Mouse (Mus musculus) stomach, embryonic 14.5 days (tissue): ENCODE data around the gene Fap. TPM values are rescaled to one million over a fixed set of nuclear protein-coding genes. Genes with fewer than 3 reads are reported as not detected.

ENCODE experiments used
- ATAC-seq: fragments of 200-750 bp; cut with Nextera tagmentation; 2 replicates; pipeline ENCODE4 v1.8.0; 2017; ENCODE audit warnings: low read depth, moderate TSS enrichment; ENCODE audit not compliant: insufficient number of reproducible peaks, insufficient read depth, low FRiP score
- H3K27ac ChIP-seq: fragments of 300-500 bp; sonication (generic); 2 replicates; pipeline ENCODE4 v1.5.1; 2014; ENCODE audit warnings: mild to moderate bottlenecking, low read length, moderate library complexity, mixed read lengths
- H3K27me3 ChIP-seq: fragments of 300-500 bp; sonication (generic); 2 replicates; pipeline ENCODE4 v1.6.1; 2014; ENCODE audit warnings: low read length, control low read depth, mixed read lengths; ENCODE audit not compliant: control insufficient read depth, insufficient read depth
- H3K36me3 ChIP-seq: fragments of 300-500 bp; sonication (generic); 2 replicates; pipeline ENCODE4 v1.6.1; 2014; ENCODE audit warnings: mild to moderate bottlenecking, control low read depth, low read length, moderate library complexity, mixed read lengths; ENCODE audit not compliant: control insufficient read depth, insufficient read depth
- H3K4me1 ChIP-seq: fragments of 300-500 bp; sonication (generic); 2 replicates; pipeline ENCODE4 v1.6.1; 2014; ENCODE audit warnings: low read length, control low read depth, mixed read lengths; ENCODE audit not compliant: control insufficient read depth, insufficient read depth
- H3K4me2 ChIP-seq: fragments of 300-500 bp; sonication (generic); replicated peaks from 2 replicates; pipeline ENCODE4 v1.6.1; 2014; ENCODE audit warnings: low read depth, low read length, control low read depth
- H3K4me3 ChIP-seq: fragments of 300-500 bp; sonication (generic); 2 replicates; pipeline ENCODE4 v1.5.1; 2014; ENCODE audit warnings: low read depth, low read length, control low read depth
- H3K9ac ChIP-seq: fragments of 300-500 bp; sonication (generic); replicated peaks from 2 replicates; pipeline ENCODE4 v1.6.1; 2014; ENCODE audit warnings: low read depth, mild to moderate bottlenecking, control low read depth, low read length, moderate library complexity, mixed read lengths
- H3K9me3 ChIP-seq: fragments of 300-500 bp; sonication (generic); 2 replicates; pipeline ENCODE4 v1.6.1; 2016; ENCODE audit warnings: low read depth, low read length, control low read depth; ENCODE audit not compliant: control insufficient read depth
- WGBS: fragments of 180-500 bp; shearing (Covaris S2); extraction: QIAGEN DNeasy Blood & Tissue Kit; methylation state at CpG from one replicate; pipeline ENCODE4 v1.1.7; 2014; 5-methylcytosine and 5-hydroxymethylcytosine counted together
- polyA plus RNA-seq: library from polyadenylated mRNA; unstranded; fragments of >200 nt; fragmentation: Nextera tagmentation; extraction: Ambion mirVana; gene quantifications from 2 replicates; pipeline ENCODE4 v1.2.1, GENCODE M21; 2014

Fap gene
- 21.8 and 25.8 TPM in 2 replicates for polyA plus RNA-seq

DNA sequence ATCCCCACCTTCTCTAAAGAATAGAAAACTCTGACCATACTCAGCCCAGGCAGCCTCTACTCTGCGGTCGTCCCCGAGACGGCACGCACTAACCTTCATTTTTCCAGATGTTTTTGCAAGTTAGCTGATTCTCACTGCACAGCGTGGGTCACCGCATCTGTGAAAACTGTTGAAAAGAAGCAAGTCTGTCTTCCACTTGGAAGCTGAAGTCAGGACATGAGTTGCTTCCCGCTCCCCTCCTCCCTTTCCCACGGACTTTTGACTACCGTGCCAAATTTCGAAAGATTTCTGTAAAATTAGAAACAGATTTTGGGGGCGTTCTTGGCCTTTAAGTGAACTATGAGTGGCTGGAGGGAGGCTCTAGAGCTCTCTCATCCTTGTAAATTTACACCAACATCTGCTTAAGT is at the start of gene Fap:
Gene Fap, minus strand, starts transcription at position 323 of the 407 bp plus-strand sequence.
- 35% methylated on average over 12 of the region's 12 CpGs for WGBS
- Histone ChIP-seq H3K4me3 (peak within 1 kb of the TSS; percentile 14), H3K9me3 (no peaks in the 10 kb centered on the region), H3K27me3 (no peaks in the 10 kb centered on the region), H3K9ac (no peak within 1 kb of the TSS), H3K4me1 (no peaks in the 10 kb centered on the region), H3K4me2 (peak within 1 kb of the TSS; percentile 31), H3K27ac (peak within 1 kb of the TSS; percentile 66), H3K36me3 (no peaks in the 10 kb centered on the region)
- peak; percentile 63; the same call in 1 of the 2 replicates for ATAC-seq

DNA sequence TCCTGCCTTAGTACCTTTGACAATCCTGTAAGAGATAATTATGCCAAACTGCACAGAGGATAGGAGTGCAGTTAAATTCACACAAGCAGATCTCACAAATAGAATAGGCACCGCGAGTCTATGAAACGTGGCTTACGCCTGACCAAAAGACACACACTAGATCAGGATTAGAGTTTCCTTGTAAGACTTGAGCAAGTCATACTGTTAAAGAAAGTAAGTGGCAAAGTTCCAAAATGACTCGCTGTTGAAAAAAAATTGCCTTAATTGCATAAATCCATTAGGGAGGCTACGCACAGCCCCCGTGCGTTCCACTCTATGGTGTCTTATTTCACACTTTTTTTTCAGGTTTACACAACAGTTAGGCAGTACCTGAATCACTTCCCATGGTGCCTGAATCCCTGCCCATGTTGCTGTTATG is 49.2 kb upstream of the Fap start:
- H3K4me3 ChIP-seq: no peak overlapping the region
- H3K4me2 ChIP-seq: 0 out of 2 replicates have a peak overlapping the region, but pooled peaks have one; percentile 7
- 42% methylated on average over 8 of the region's 8 CpGs for WGBS
- no peaks in the 10 kb centered on the region for H3K9me3 ChIP-seq
- no peak for ATAC-seq
- H3K36me3 ChIP-seq: no peaks in the 10 kb centered on the region
- no peaks in the 10 kb centered on the region for H3K4me1 ChIP-seq
- H3K9ac ChIP-seq: no peak overlapping the region
- no peak overlapping the region for H3K27ac ChIP-seq
- no peaks in the 10 kb centered on the region for H3K27me3 ChIP-seq

DNA sequence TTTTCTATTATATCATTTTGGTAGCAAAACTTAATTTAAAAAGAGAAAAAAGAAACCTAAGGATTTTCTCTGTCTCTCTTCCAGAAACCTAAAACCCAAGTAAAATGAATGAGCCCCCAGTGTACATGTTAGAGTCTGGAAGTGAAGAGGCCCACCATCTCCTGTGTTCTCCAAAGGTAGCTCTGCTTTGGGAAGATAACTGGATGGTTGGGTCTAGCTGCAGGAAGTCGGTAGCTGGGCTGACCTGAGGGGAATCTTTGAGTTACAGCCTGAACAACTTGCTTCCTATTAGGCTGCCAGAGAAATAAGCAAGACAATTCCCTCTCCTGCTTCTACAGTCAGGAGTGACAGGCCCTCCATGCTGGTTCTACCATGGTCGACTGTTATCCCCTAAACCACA is 45.8 kb upstream of the Fap start:
- no peak overlapping the region for H3K9ac ChIP-seq
- H3K4me1 ChIP-seq: no peaks in the 10 kb centered on the region
- no peak overlapping the region for H3K27ac ChIP-seq
- H3K27me3 ChIP-seq: no peaks in the 10 kb centered on the region
- H3K4me3 ChIP-seq: no peak overlapping the region
- ATAC-seq: peak; percentile 65; the same call in 1 of the 2 replicates
- no peaks in the 10 kb centered on the region for H3K9me3 ChIP-seq
- WGBS: 58% methylated on average over 2 of the region's 2 CpGs
- no peaks in the 10 kb centered on the region for H3K36me3 ChIP-seq
- H3K4me2 ChIP-seq: no peak overlapping the region

DNA sequence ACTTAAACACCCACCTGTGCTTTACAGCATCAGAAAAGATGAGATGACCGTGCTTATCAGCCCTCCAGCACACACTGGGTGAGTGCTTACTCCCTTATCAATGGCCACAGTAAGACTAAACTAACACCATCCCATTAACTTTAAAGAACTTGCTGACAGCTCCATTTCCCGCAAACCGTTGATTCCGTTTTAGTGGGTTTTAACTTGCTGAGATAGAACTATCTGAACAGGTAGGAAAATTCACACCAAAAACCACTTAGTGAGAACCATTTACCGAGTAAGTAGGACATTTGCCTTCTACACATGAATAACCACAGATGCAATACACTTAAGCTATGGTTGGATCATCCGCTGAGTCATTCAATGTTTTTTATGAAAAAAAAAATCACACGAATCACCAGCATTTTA is 45.1 kb upstream of the Fap start:
- Histone ChIP-seq H3K4me2 (no peak overlapping the region), H3K27ac (no peak overlapping the region), H3K27me3 (no peaks in the 10 kb centered on the region), H3K4me3 (no peak overlapping the region), H3K9me3 (no peaks in the 10 kb centered on the region), H3K36me3 (no peaks in the 10 kb centered on the region), H3K9ac (no peak overlapping the region), H3K4me1 (no peaks in the 10 kb centered on the region)
- WGBS: 59% methylated on average over 7 of the region's 7 CpGs
- peak; percentile 84; the same call in 1 of the 2 replicates for ATAC-seq

DNA sequence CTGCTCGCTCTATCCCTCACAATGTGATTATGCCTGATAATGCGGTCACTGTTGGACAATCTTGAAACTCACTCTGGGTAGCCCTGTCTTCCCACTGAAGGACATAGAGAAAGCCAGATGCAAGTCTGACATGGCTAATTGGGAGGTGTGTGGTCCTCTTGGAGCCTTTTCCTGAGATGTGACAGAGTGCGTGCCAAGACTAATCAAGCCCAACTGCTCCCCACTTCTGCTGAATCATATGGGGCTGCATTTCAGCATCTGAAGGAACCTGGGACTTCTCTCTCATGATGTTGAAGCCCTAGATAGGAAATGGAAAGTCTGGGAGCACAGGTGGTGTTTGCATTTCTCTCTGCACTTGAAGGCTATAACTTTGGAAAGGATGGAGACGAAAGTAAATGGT is 39.3 kb upstream of the Fap start:
- Histone ChIP-seq H3K9ac (no peak overlapping the region), H3K4me3 (no peak overlapping the region), H3K4me2 (no peak overlapping the region), H3K9me3 (no peaks in the 10 kb centered on the region), H3K36me3 (no peaks in the 10 kb centered on the region), H3K4me1 (no peaks in the 10 kb centered on the region), H3K27me3 (no peaks in the 10 kb centered on the region), H3K27ac (no peak overlapping the region)
- 94% methylated on average over 4 of the region's 4 CpGs for WGBS
- ATAC-seq: no peak

DNA sequence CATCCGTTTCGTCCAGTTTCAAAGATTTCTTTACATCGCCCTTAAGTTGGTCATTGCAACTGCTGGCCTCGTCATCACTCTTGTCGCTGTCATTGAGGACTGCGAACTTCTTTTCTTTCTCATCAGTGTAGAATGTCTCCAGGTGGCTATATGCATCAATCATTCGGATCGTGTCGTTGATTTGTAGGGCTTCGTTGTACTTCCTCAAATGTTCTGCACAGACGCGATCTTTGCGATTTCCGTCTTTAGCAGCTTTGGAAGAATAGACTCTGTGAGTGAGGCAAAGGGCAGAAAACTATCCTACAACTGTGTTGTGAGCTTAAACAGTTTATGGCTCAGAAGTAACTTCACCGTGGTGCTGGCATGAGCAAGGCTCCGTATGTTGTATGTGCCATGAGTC is 32.3 kb upstream of the Fap start:
- Histone ChIP-seq H3K27ac (no peak overlapping the region), H3K27me3 (no peaks in the 10 kb centered on the region), H3K9me3 (no peaks in the 10 kb centered on the region), H3K36me3 (no peaks in the 10 kb centered on the region), H3K4me2 (no peak overlapping the region), H3K4me3 (no peak overlapping the region), H3K4me1 (no peaks in the 10 kb centered on the region), H3K9ac (no peak overlapping the region)
- WGBS: 83% methylated on average over 16 of the region's 16 CpGs
- no peak for ATAC-seq

DNA sequence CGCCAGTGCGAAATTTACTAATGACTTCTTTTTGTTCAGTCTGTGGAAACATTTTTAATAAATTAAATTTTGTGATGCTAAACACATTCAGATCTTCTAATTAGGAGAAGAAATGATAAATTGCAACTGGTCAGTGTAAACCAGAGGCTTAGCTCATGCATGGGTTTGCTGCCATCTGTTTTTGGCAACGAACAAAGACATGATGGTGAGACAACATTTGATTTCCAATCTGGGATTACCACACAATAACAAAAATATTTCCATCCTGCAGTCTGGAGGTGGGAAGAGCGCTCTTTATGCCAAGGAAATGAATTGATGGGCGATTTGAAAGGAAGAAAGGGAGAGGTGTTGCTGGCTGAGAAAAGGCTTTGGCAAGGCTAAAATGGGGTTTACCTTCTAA is 29.7 kb upstream of the Fap start:
- Histone ChIP-seq H3K27me3 (no peaks in the 10 kb centered on the region), H3K9ac (no peak overlapping the region), H3K36me3 (no peaks in the 10 kb centered on the region), H3K9me3 (no peaks in the 10 kb centered on the region), H3K4me3 (no peak overlapping the region), H3K27ac (no peak overlapping the region), H3K4me1 (no peaks in the 10 kb centered on the region), H3K4me2 (no peak overlapping the region)
- 76% methylated on average over 5 of the region's 5 CpGs for WGBS
- ATAC-seq: no peak

DNA sequence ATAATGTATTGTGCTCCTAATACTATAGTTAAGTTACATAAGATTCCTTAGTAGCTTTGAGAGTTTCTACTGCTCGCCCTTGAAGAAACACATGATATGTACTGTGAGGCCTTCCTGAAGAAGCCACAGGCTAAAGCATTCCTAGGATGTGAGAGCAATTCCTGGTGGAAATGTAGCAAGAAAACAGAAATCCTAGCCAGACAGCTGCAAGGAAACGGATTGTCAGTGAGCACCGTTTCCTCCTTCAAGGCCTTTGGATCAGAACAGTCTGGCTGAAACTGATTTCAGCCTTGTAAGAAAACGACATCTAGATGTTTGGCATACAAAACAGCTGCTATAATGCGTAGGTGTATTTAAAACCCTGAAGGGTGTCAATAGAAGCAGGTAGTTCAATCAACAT is 22.7 kb upstream of the Fap start:
- Histone ChIP-seq H3K36me3 (no peaks in the 10 kb centered on the region), H3K4me2 (no peak overlapping the region), H3K4me1 (no peaks in the 10 kb centered on the region), H3K9ac (no peak overlapping the region), H3K9me3 (no peaks in the 10 kb centered on the region), H3K27me3 (no peaks in the 10 kb centered on the region), H3K4me3 (no peak overlapping the region), H3K27ac (no peak overlapping the region)
- WGBS: 82% methylated on average over 5 of the region's 5 CpGs
- no peak for ATAC-seq

DNA sequence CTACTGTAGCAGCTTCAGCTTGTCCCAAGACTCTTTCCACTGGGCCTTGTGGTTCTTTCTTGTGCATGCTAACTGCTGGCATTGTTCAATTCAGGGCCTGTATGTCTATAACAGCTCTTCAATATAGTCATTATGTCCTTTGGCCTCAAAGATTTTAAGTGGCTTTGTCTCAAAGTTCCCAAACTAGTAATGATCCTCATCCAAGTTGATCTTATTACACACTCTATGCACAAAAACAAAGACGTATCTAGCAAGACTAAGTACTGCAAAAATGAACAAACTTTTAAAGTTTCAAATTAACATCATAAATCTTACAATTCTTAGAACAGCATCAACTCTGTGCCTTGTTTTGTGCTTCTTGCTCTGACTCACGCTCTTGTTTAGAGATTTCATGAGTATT is 20.6 kb upstream of the Fap start:
- H3K4me3 ChIP-seq: no peak overlapping the region
- no peak overlapping the region for H3K27ac ChIP-seq
- H3K27me3 ChIP-seq: no peaks in the 10 kb centered on the region
- no peak overlapping the region for H3K9ac ChIP-seq
- no peak for ATAC-seq
- no peaks in the 10 kb centered on the region for H3K9me3 ChIP-seq
- 90% methylated on average over 2 of the region's 2 CpGs for WGBS
- no peaks in the 10 kb centered on the region for H3K36me3 ChIP-seq
- no peak overlapping the region for H3K4me2 ChIP-seq
- H3K4me1 ChIP-seq: 0 out of 2 replicates have a peak, but pooled peaks cover 5% of the 10 kb centered on the region
